Mouse (Mus musculus) liver, embryonic 15.5 days (tissue): ENCODE data around the gene Skap1. TPM values are rescaled to one million over a fixed set of nuclear protein-coding genes. Genes with fewer than 3 reads are reported as not detected.
"Not testable (repeated sequence)": the region's sequence is repeated elsewhere in the genome, so short reads cannot be mapped to it uniquely, and the experiment has no call there.

Experiments
- ATAC-seq: fragments of 200-750 bp; cut with Nextera tagmentation; 2 replicates; pipeline ENCODE4 v1.8.0; 2017; ENCODE audit warnings: moderate number of reproducible peaks, mild to moderate bottlenecking, moderate library complexity; ENCODE audit not compliant: insufficient read depth
- H3K27ac ChIP-seq: fragments of 300-500 bp; sonication (generic); replicated peaks from 2 replicates; pipeline ENCODE4 v1.5.1; 2015; ENCODE audit warnings: mild to moderate bottlenecking, inconsistent platforms
- H3K27me3 ChIP-seq: fragments of 300-500 bp; sonication (generic); 2 replicates; pipeline ENCODE4 v1.6.1; 2015; ENCODE audit warnings: mild to moderate bottlenecking, inconsistent platforms
- H3K36me3 ChIP-seq: fragments of 300-500 bp; sonication (generic); replicated peaks from 2 replicates; pipeline ENCODE4 v1.6.1; 2015; ENCODE audit warnings: moderate library complexity, mild to moderate bottlenecking, inconsistent platforms
- H3K4me1 ChIP-seq: fragments of 300-500 bp; sonication (generic); replicated peaks from 2 replicates; pipeline ENCODE4 v1.6.1; 2015; ENCODE audit warnings: inconsistent platforms
- H3K4me2 ChIP-seq: fragments of 300-500 bp; sonication (generic); 2 replicates; pipeline ENCODE4 v1.6.1; 2015; ENCODE audit warnings: moderate library complexity, mild to moderate bottlenecking, inconsistent platforms
- H3K4me3 ChIP-seq: fragments of 300-500 bp; sonication (generic); replicated peaks from 2 replicates; pipeline ENCODE4 v1.5.1; 2015; ENCODE audit warnings: mild to moderate bottlenecking, inconsistent platforms
- H3K9ac ChIP-seq: fragments of 300-500 bp; sonication (generic); 2 replicates; pipeline ENCODE4 v1.6.1; 2015; ENCODE audit warnings: moderate library complexity, mild to moderate bottlenecking, inconsistent platforms
- H3K9me3 ChIP-seq: fragments of 300-500 bp; sonication (generic); replicated peaks from 2 replicates; pipeline ENCODE4 v1.6.1; 2016; ENCODE audit warnings: inconsistent platforms
- WGBS: fragments of 180-500 bp; shearing (Covaris S2); methylation state at CpG from one replicate; pipeline ENCODE4 v1.1.7; 2015; ENCODE audit warnings: mixed read lengths; ENCODE audit not compliant: insufficient replicate concordance; 5-methylcytosine and 5-hydroxymethylcytosine counted together
- polyA plus RNA-seq: library from polyadenylated mRNA; unstranded; fragments of >200 nt; fragmentation: Nextera tagmentation; extraction: Ambion mirVana; gene quantifications from 2 replicates; pipeline ENCODE4 v1.2.1, GENCODE M21; 2015

Skap1 gene
- polyA plus RNA-seq, 1 experiment from 2014 or later: 0.20 TPM

GRCm38 (mm10) chr11:96771274-96771975 lies 307.0 kb downstream of the Skap1 start:
- Histone ChIP-seq H3K4me3 (no peak overlapping the region), H3K36me3 (peaks cover 51% of the 10 kb centered on the region), H3K9ac (no peak overlapping the region), H3K4me2 (no peak overlapping the region), H3K9me3 (no peaks in the 10 kb centered on the region), H3K4me1 (peaks cover 12% of the 10 kb centered on the region), H3K27me3 (no peaks in the 10 kb centered on the region), H3K27ac (no peak overlapping the region)
- ATAC-seq: no peak
- WGBS: 84% methylated on average over 9 of the region's 9 CpGs

GRCm38 (mm10) chr11:96772413-96772812 lies 308.0 kb downstream of the Skap1 start:
- no peak overlapping the region for H3K4me3 ChIP-seq
- H3K4me2 ChIP-seq: no peak overlapping the region
- no peak for ATAC-seq
- peaks cover 20% of the 10 kb centered on the region for H3K4me1 ChIP-seq
- no peak overlapping the region for H3K9ac ChIP-seq
- H3K9me3 ChIP-seq: no peaks in the 10 kb centered on the region
- 79% methylated on average over 9 of the region's 9 CpGs for WGBS
- H3K27me3 ChIP-seq: no peaks in the 10 kb centered on the region
- H3K36me3 ChIP-seq: peaks cover 51% of the 10 kb centered on the region
- H3K27ac ChIP-seq: no peak overlapping the region

- Histone ChIP-seq H3K27me3 (no peaks in the 10 kb centered on the region), H3K4me2 (no peak overlapping the region), H3K27ac (no peak overlapping the region), H3K36me3 (peaks cover 38% of the 10 kb centered on the region), H3K4me1 (peaks cover 31% of the 10 kb centered on the region), H3K4me3 (no peak overlapping the region), H3K9ac (no peak overlapping the region), H3K9me3 (no peaks in the 10 kb centered on the region)
- ATAC-seq: no peak
- WGBS: 76% methylated on average over 3 of the region's 3 CpGs
These were observed 310.1 kb downstream of the Skap1 start for GRCm38 (mm10) chr11:96774536-96774935.

GRCm38 (mm10) chr11:96775063-96775462 lies 310.7 kb downstream of the Skap1 start:
- Histone ChIP-seq H3K4me1 (peaks cover 31% of the 10 kb centered on the region), H3K27me3 (no peaks in the 10 kb centered on the region), H3K36me3 (peaks cover 33% of the 10 kb centered on the region), H3K9me3 (no peaks in the 10 kb centered on the region), H3K9ac (no peak overlapping the region), H3K27ac (no peak overlapping the region), H3K4me3 (no peak overlapping the region), H3K4me2 (no peak overlapping the region)
- ATAC-seq: no peak
- 81% methylated on average over 8 of the region's 8 CpGs for WGBS

GRCm38 (mm10) chr11:96775665-96776064 lies 311.3 kb downstream of the Skap1 start:
- ATAC-seq: no peak
- 0 out of 2 replicates have a peak overlapping the region, but pooled peaks have one; percentile 7 for H3K4me2 ChIP-seq
- peaks cover 27% of the 10 kb centered on the region for H3K36me3 ChIP-seq
- H3K9me3 ChIP-seq: no peaks in the 10 kb centered on the region
- no peak overlapping the region for H3K9ac ChIP-seq
- H3K4me1 ChIP-seq: peaks cover 31% of the 10 kb centered on the region
- no peak overlapping the region for H3K4me3 ChIP-seq
- no peak overlapping the region for H3K27ac ChIP-seq
- no peaks in the 10 kb centered on the region for H3K27me3 ChIP-seq
- WGBS: 71% methylated on average over 7 of the region's 7 CpGs

- Histone ChIP-seq H3K9me3 (no peaks in the 10 kb centered on the region), H3K27me3 (no peaks in the 10 kb centered on the region), H3K4me2 (peak overlapping the region; percentile 85), H3K4me1 (peaks cover 31% of the 10 kb centered on the region), H3K36me3 (peaks cover 23% of the 10 kb centered on the region), H3K4me3 (peak overlapping the region; percentile 88), H3K27ac (no peak overlapping the region), H3K9ac (no peak overlapping the region)
- ATAC-seq: no peak
- WGBS: 54% methylated on average over 3 of the region's 3 CpGs
These were observed 311.7 kb downstream of the Skap1 start for GRCm38 (mm10) chr11:96776068-96776467.

- Histone ChIP-seq H3K27ac (peak within 1 kb of the TSS; percentile 88), H3K9me3 (no peaks in the 10 kb centered on the region), H3K9ac (peak within 1 kb of the TSS; percentile 82), H3K4me3 (peak within 1 kb of the TSS; percentile 88), H3K4me1 (peaks cover 31% of the 10 kb centered on the region), H3K27me3 (no peaks in the 10 kb centered on the region), H3K4me2 (peak within 1 kb of the TSS; percentile 85), H3K36me3 (peaks cover 11% of the 10 kb centered on the region)
- 1% methylated on average over 59 of the region's 59 CpGs for WGBS
- ATAC-seq: peak; percentile 100
These were observed 312.9 kb downstream of the Skap1 start, which contains the start of gene Snx11 for GRCm38 (mm10) chr11:96776968-96777962. Gene Snx11, minus strand, starts transcription at chr11:96777559.

- Histone ChIP-seq H3K4me1 (peaks cover 31% of the 10 kb centered on the region), H3K27ac (peak overlapping the region; percentile 88), H3K9ac (peak overlapping the region; percentile 82), H3K4me2 (peak overlapping the region; percentile 85), H3K4me3 (peak overlapping the region; percentile 88)
- not testable (repeated sequence) for H3K9me3 ChIP-seq, H3K36me3 ChIP-seq, ATAC-seq, H3K27me3 ChIP-seq
- WGBS: 56% methylated on average over 10 of the region's 10 CpGs
These were observed 313.8 kb downstream of the Skap1 start for GRCm38 (mm10) chr11:96778061-96778627.

GRCm38 (mm10) chr11:96780306-96780705 lies 315.9 kb downstream of the Skap1 start:
- peaks cover 27% of the 10 kb centered on the region for H3K4me1 ChIP-seq
- H3K36me3 ChIP-seq: no peaks in the 10 kb centered on the region
- 66% methylated on average over 5 of the region's 5 CpGs for WGBS
- no peak for ATAC-seq
- no peak overlapping the region for H3K27ac ChIP-seq
- H3K4me2 ChIP-seq: no peak overlapping the region
- no peaks in the 10 kb centered on the region for H3K9me3 ChIP-seq
- no peak overlapping the region for H3K9ac ChIP-seq
- no peak overlapping the region for H3K4me3 ChIP-seq
- H3K27me3 ChIP-seq: no peaks in the 10 kb centered on the region

- no peak overlapping the region for H3K4me3 ChIP-seq
- H3K4me2 ChIP-seq: no peak overlapping the region
- H3K9ac ChIP-seq: no peak overlapping the region
- no peaks in the 10 kb centered on the region for H3K9me3 ChIP-seq
- H3K36me3 ChIP-seq: no peaks in the 10 kb centered on the region
- peaks cover 18% of the 10 kb centered on the region for H3K4me1 ChIP-seq
- no peak for ATAC-seq
- WGBS: 44% methylated on average over 2 of the region's 2 CpGs
- no peaks in the 10 kb centered on the region for H3K27me3 ChIP-seq
- H3K27ac ChIP-seq: no peak overlapping the region
These were observed 317.0 kb downstream of the Skap1 start for GRCm38 (mm10) chr11:96781425-96781824.

- H3K27me3 ChIP-seq, H3K27ac ChIP-seq, H3K9ac ChIP-seq, H3K36me3 ChIP-seq, H3K4me3 ChIP-seq, H3K9me3 ChIP-seq, ATAC-seq, H3K4me1 ChIP-seq, H3K4me2 ChIP-seq: not testable (repeated sequence)
- WGBS: 9% methylated on average over 7 of the region's 7 CpGs
These were observed 320.5 kb downstream of the Skap1 start for GRCm38 (mm10) chr11:96784847-96785246.
